In genomic region chr1:12510129-12510816, GRCm38 (mm10) we compare ENCODE assay signal across 16 mouse cellular contexts.
DNase-seq lines count a peak whose midpoint lies in the region; ATAC-seq and TF ChIP-seq lines count a peak whose summit lies in the region.
"Had no signal": no experiment of that assay in that cellular context is flagged by ENCODE, and none has a peak within 500 bp of the region (broad histone marks: within the 10 kb centered on the region; RNA-seq: fewer than 3 reads in every experiment).

No protein-coding gene starts in this region.

- H3K4me1 ChIP-seq in lung, embryonic 15.5 days: peaks cover 6% of the 10 kb centered on the region; the same call in 1 of the 2 replicates
- H3K4me1 ChIP-seq in lung, adult 2 months (ENCODE audit: control insufficient read depth, insufficient read depth, low read length): no peaks in the 10 kb centered on the region
- H3K4me1 ChIP-seq in embryonic facial prominence, embryonic 12.5 days: peaks cover 21% of the 10 kb centered on the region
- H3K4me1 ChIP-seq in hindbrain, embryonic 14.5 days (replicated peaks; ENCODE audit: control insufficient read depth, insufficient read depth, low read length): no peaks in the 10 kb centered on the region
- H3K4me1 ChIP-seq: hindbrain, embryonic 12.5 days had no signal

- H3K4me3 ChIP-seq in lung, embryonic 15.5 days: no peak overlapping the region
- no peak overlapping the region for H3K4me3 ChIP-seq in lung, adult 2 months (replicated peaks; ENCODE audit: extremely low read depth, low read depth, low read length)
- H3K4me3 ChIP-seq in embryonic facial prominence, embryonic 12.5 days: no peak overlapping the region
- no peak overlapping the region for H3K4me3 ChIP-seq in hindbrain, embryonic 14.5 days (replicated peaks; ENCODE audit: low read length)
- H3K4me3 ChIP-seq: hindbrain, embryonic 12.5 days had no signal

- TF ChIP-seq CTCF in lung, adult 2 months (IDR thresholded peaks at IDR 0.05; ENCODE audit: insufficient read depth, low read length): no peak

- peak overlapping the region; percentile 82 for H3K27ac ChIP-seq in lung, embryonic 15.5 days
- peak overlapping the region; percentile 83 for H3K27ac ChIP-seq in embryonic facial prominence, embryonic 12.5 days
- H3K27ac ChIP-seq in hindbrain, embryonic 14.5 days: no peak overlapping the region
- H3K27ac ChIP-seq: hindbrain, embryonic 12.5 days had no signal

- 40% methylated on average over 10 of the region's 10 CpGs for WGBS in lung, embryonic 15.5 days
- 58% methylated on average over 10 of the region's 10 CpGs for WGBS in lung, adult 2 months
- WGBS in embryonic facial prominence, embryonic 12.5 days: 43% methylated on average over 10 of the region's 10 CpGs
- 81% methylated on average over 10 of the region's 10 CpGs for WGBS in hindbrain, embryonic 14.5 days

- no peak for TF ChIP-seq POLR2A in lung, adult 2 months (IDR thresholded peaks at IDR 0.05; ENCODE audit: borderline replicate concordance, extremely low read depth, low read depth, low read length)

- intact Hi-C loops in left cerebral cortex, postnatal 14 days (cut with DNase I): no loop called here

- H3K9me3 ChIP-seq in lung, embryonic 15.5 days: no peaks in the 10 kb centered on the region
- no peaks in the 10 kb centered on the region for H3K9me3 ChIP-seq in embryonic facial prominence, embryonic 12.5 days
- 0 out of 2 replicates have a peak, but pooled peaks cover 3% of the 10 kb centered on the region for H3K9me3 ChIP-seq in hindbrain, embryonic 14.5 days (ENCODE audit: control insufficient read depth, low read length)
- H3K9me3 ChIP-seq: hindbrain, embryonic 12.5 days had no signal

- H3K27me3 ChIP-seq in lung, embryonic 15.5 days: no peaks in the 10 kb centered on the region
- no peaks in the 10 kb centered on the region for H3K27me3 ChIP-seq in embryonic facial prominence, embryonic 12.5 days
- H3K27me3 ChIP-seq in hindbrain, embryonic 14.5 days (ENCODE audit: control insufficient read depth, insufficient read depth, low read length): no peaks in the 10 kb centered on the region
- H3K27me3 ChIP-seq: hindbrain, embryonic 12.5 days had no signal

- no peak overlapping the region for H3K9ac ChIP-seq in lung, embryonic 15.5 days
- no peak overlapping the region for H3K9ac ChIP-seq in embryonic facial prominence, embryonic 12.5 days
- H3K9ac ChIP-seq in hindbrain, embryonic 14.5 days: no peak overlapping the region
- H3K9ac ChIP-seq: hindbrain, embryonic 12.5 days had no signal

- ATAC-seq in lung, embryonic 15.5 days (ENCODE audit: borderline replicate concordance, extremely low read depth, low FRiP score, low TSS enrichment): peak; percentile 93
- ATAC-seq in embryonic facial prominence, embryonic 12.5 days (ENCODE audit: insufficient number of reproducible peaks, insufficient read depth, low FRiP score, low TSS enrichment): no peak
- no peak for ATAC-seq in hindbrain, embryonic 14.5 days (ENCODE audit: low FRiP score)

- no peak for DNase-seq in lung, adult 2 months
- DNase-seq in forelimb bud, embryonic 11.5 days (ENCODE audit: low read depth, low spot score): peak; percentile 69
- peak; percentile 0 for DNase-seq in lung, postnatal 36 days
- DNase-seq in hindbrain, embryonic 14.5 days (ENCODE audit: low spot score): no peak
- no peak for DNase-seq in left cerebral cortex, postnatal 14 days (ENCODE audit: low spot score in 2 of 2)
- no peak for DNase-seq in thymus, postnatal 0 days (ENCODE audit: low spot score)
- DNase-seq: adrenal gland, adult 8-10 months; cerebellum, adult 9-11 months; kidney, adult 9 months; layer of hippocampus, adult 9-11 months; left cerebral cortex, postnatal 4 days; spleen, adult 18-20 months; thymus, adult 2 months had no signal

- peak overlapping the region; percentile 1; the same call in 1 of the 2 replicates for H3K4me2 ChIP-seq in lung, embryonic 15.5 days
- no peak overlapping the region for H3K4me2 ChIP-seq in embryonic facial prominence, embryonic 12.5 days (replicated peaks)
- no peak overlapping the region for H3K4me2 ChIP-seq in hindbrain, embryonic 14.5 days (replicated peaks)
- H3K4me2 ChIP-seq: hindbrain, embryonic 12.5 days had no signal

- no peaks in the 10 kb centered on the region for H3K36me3 ChIP-seq in lung, embryonic 15.5 days
- no peaks in the 10 kb centered on the region for H3K36me3 ChIP-seq in embryonic facial prominence, embryonic 12.5 days
- H3K36me3 ChIP-seq in hindbrain, embryonic 14.5 days (replicated peaks; ENCODE audit: control insufficient read depth, insufficient read depth): no peaks in the 10 kb centered on the region
- H3K36me3 ChIP-seq: hindbrain, embryonic 12.5 days had no signal

Comparison
In these comparisons a context has a peak if more than half of its experiments do, and no peak if none do; other contexts are left out.
1. DNase-seq: peak in forelimb bud, embryonic 11.5 days (single experiment) and lung, postnatal 36 days (single experiment); none in lung, adult 2 months (single experiment), hindbrain, embryonic 14.5 days (single experiment), left cerebral cortex, postnatal 14 days (0 of 2) and thymus, postnatal 0 days (single experiment).